Mouse (Mus musculus): ENCODE results near the gene Brd2.

GRCm38 (mm10) chr17:34143033-34143432 lies 20.6 kb upstream of the Brd2 start, which contains the start of gene H2-DMb2:
- TF ChIP-seq CHD2 (IDR thresholded peaks at IDR 0.05; ENCODE audit: low read depth, low read length): no peak
- TF ChIP-seq ZC3H11A (IDR thresholded peaks at IDR 0.05; ENCODE audit: borderline replicate concordance, low read depth, low read length): no peak
- no peak for TF ChIP-seq MAFK (IDR thresholded peaks at IDR 0.05; ENCODE audit: insufficient read depth, low read depth, low read length)

All from ES-E14 (cell line).